Mouse (Mus musculus) kidney, embryonic 16.5 days (tissue): ENCODE results near the gene Gm4788. TPM values are rescaled to one million over a fixed set of nuclear protein-coding genes. Genes with fewer than 3 reads are reported as not detected.
"Not testable (repeated sequence)": the region's sequence is repeated elsewhere in the genome, so short reads cannot be mapped to it uniquely, and the experiment has no call there.

Source experiments
- ATAC-seq: fragments of 200-750 bp; cut with Nextera tagmentation; 2 replicates; pipeline ENCODE4 v1.8.0; 2017; ENCODE audit warnings: moderate TSS enrichment; ENCODE audit not compliant: low FRiP score, low TSS enrichment
- H3K27ac ChIP-seq: fragments of 300-500 bp; sonication (generic); 2 replicates; pipeline ENCODE4 v1.5.1; 2014; ENCODE audit warnings: low read length
- H3K27me3 ChIP-seq: fragments of 300-500 bp; sonication (generic); 2 replicates; pipeline ENCODE4 v1.6.1; 2014; ENCODE audit warnings: low read length, control low read depth, mixed read lengths; ENCODE audit not compliant: insufficient read depth
- H3K36me3 ChIP-seq: fragments of 300-500 bp; sonication (generic); 2 replicates; pipeline ENCODE4 v1.6.1; 2014; ENCODE audit warnings: low read length, control low read depth, mixed read lengths; ENCODE audit not compliant: insufficient read depth
- H3K4me1 ChIP-seq: fragments of 300-500 bp; sonication (generic); 2 replicates; pipeline ENCODE4 v1.6.1; 2014; ENCODE audit warnings: low read length, control low read depth, mixed read lengths; ENCODE audit not compliant: insufficient read depth
- H3K4me2 ChIP-seq: fragments of 300-500 bp; sonication (generic); replicated peaks from 2 replicates; pipeline ENCODE4 v1.6.1; 2014; ENCODE audit warnings: low read depth, low read length
- H3K4me3 ChIP-seq: fragments of 300-500 bp; sonication (generic); 2 replicates; pipeline ENCODE4 v1.5.1; 2014; ENCODE audit warnings: mild to moderate bottlenecking, low read length
- H3K9ac ChIP-seq: fragments of 300-500 bp; sonication (generic); replicated peaks from 2 replicates; pipeline ENCODE4 v1.6.1; 2014; ENCODE audit warnings: low read length
- H3K9me3 ChIP-seq: fragments of 300-500 bp; sonication (generic); 2 replicates; pipeline ENCODE4 v1.6.1; 2016; ENCODE audit warnings: low read length, control low read depth
- WGBS: fragments of 180-500 bp; shearing (Covaris S2); extraction: QIAGEN DNeasy Blood & Tissue Kit; methylation state at CpG from one replicate; pipeline ENCODE4 v1.1.7; 2014; 5-methylcytosine and 5-hydroxymethylcytosine counted together
- polyA plus RNA-seq: library from polyadenylated mRNA; unstranded; fragments of >200 nt; fragmentation: Nextera tagmentation; extraction: Ambion mirVana; gene quantifications from 2 replicates; pipeline ENCODE4 v1.2.1, GENCODE M21; 2015

The Gm4788 gene
- polyA plus RNA-seq = 0.06 TPM in 1 of 2 replicates, not detected in the other

DNA sequence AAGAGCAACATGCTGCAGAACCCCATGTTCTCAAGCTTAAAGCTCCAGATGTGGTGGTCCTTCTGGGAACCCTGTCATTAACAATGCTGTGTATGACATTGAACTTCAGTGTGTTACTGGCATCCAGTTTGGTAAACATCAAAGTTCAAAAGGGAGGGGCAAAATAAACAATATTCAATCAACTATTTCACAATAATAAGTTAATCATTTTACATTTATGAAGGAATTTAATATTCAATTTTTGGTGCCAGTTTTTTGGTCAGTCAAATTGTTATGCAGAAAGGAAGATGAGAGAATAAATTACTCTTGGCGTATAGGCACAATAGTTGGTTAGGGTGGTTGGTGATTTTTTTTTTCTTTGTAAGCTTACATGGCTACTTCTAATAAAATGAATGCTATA is at the start of gene Gm4788:
TSS of gene Gm4788 (minus strand) at position 101 of the 400 bp plus-strand sequence.
- no peak for ATAC-seq
- WGBS = 92% methylated on average over 1 of the region's 1 CpGs
- H3K9ac ChIP-seq = no peak within 1 kb of the TSS
- no peaks in the 10 kb centered on the region for H3K4me1 ChIP-seq
- no peaks in the 10 kb centered on the region for H3K9me3 ChIP-seq
- H3K27ac ChIP-seq = no peak within 1 kb of the TSS
- H3K4me2 ChIP-seq = no peak within 1 kb of the TSS
- H3K36me3 ChIP-seq = no peaks in the 10 kb centered on the region
- H3K27me3 ChIP-seq = no peaks in the 10 kb centered on the region
- no peak within 1 kb of the TSS for H3K4me3 ChIP-seq

DNA sequence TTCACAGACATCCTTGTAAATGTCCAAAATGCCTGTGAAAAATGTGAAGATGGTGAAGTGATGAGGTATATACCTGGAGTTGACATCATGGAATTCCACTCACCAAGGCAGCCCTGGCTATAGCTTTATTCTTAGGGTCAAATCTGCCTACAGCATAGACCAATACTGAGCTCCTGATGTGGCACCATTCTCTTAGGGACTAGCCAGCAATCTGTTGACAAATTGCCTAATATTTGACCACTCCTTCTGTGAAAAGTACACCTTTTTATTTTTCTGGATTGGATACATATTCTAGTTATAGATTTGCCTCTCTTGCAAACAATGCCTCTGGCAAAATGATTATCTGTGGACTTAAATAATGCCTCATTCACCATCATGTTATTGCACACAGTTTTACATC is 27.6 kb upstream of the Gm4788 start:
- Histone ChIP-seq H3K4me3 (no peak overlapping the region), H3K4me1 (no peaks in the 10 kb centered on the region), H3K9me3 (no peaks in the 10 kb centered on the region), H3K4me2 (no peak overlapping the region), H3K36me3 (no peaks in the 10 kb centered on the region), H3K27ac (no peak overlapping the region), H3K27me3 (no peaks in the 10 kb centered on the region), H3K9ac (no peak overlapping the region)
- no peak for ATAC-seq

DNA sequence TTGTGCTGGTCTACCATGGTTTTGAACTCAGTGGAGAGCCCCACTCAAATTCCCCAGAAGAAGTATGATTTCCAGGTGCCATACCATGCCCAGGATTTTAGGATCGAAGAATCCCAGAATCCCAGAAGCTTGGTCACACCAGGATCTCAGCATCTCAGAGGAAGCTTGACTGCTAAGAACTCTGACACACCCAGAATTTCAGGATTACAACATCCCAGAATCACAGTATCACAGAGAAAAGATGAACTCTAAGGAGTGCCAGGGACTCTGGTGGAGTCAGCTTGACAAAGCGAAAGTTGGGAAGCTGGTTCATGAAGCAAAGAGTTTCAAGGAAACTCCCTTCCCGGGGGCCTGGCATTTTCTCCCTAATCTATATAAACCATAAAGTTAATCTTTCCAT is 11.1 kb downstream of the Gm4788 start:
- WGBS = 76% methylated on average over 3 of the region's 3 CpGs
- not testable (repeated sequence) for H3K27ac ChIP-seq, H3K9me3 ChIP-seq, H3K4me2 ChIP-seq, ATAC-seq, H3K4me3 ChIP-seq, H3K4me1 ChIP-seq, H3K36me3 ChIP-seq, H3K27me3 ChIP-seq, H3K9ac ChIP-seq

DNA sequence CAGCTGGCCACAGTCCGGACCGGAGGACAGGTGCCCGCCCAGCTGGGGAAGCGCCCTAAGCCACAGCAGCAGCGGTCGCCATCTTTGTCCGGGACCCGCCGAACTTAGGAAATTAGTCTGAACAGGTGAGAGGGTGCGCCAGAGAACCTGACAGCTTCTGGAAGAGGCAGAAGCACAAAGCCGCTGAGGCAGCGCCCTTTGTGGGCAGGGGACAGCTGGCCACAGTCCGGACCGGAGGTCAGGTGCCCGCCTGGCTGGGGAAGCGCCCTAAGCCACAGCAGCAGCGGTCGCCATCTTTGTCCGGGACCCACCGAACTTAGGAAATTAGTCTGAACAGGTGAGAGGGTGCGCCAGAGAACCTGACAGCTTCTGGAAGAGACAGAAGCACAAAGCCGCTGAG is 64.4 kb downstream of the Gm4788 start:
- 97% methylated on average over 5 of the region's 22 CpGs for WGBS
- not testable (repeated sequence) for ATAC-seq, H3K4me2 ChIP-seq, H3K9me3 ChIP-seq, H3K27me3 ChIP-seq, H3K36me3 ChIP-seq, H3K9ac ChIP-seq, H3K4me1 ChIP-seq, H3K4me3 ChIP-seq, H3K27ac ChIP-seq

DNA sequence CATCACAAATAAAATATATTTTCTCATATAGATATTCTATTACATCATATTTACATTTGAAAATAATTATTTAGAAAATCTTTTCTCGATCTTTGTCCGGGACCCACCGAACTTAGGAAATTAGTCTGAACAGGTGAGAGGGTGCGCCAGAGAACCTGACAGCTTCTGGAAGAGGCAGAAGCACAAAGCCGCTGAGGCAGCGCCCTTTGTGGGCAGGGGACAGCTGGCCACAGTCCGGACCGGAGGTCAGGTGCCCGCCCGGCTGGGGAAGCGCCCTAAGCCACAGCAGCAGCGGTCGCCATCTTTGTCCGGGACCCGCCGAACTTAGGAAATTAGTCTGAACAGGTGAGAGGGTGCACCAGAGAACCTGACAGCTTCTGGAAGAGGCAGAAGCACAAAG is 64.8 kb downstream of the Gm4788 start:
- H3K27ac ChIP-seq, H3K9ac ChIP-seq, ATAC-seq, H3K4me2 ChIP-seq, H3K9me3 ChIP-seq, H3K4me1 ChIP-seq, H3K4me3 ChIP-seq, H3K36me3 ChIP-seq, H3K27me3 ChIP-seq: not testable (repeated sequence)
- 97% methylated on average over 4 of the region's 16 CpGs for WGBS

DNA sequence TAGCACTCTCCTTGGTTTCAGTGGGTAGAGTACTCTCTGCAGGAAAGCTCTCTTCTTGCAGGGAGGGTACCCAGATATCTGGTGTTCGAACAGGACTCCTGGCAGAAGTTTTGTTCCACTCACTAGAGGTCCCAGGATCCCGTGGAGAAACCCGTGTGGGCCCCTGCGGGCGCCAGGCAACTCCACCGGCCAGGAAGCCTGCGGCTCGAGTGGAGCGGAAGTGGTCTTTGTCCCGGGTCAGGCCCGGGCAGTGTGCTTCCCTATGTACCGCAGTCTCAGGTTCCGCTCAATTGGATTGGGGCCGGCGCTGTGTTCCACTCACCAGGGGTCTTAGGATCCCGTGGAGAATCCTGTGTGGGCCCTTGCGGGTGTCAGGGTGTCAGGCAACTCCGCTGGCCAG is 131.1 kb downstream of the Gm4788 start:
- WGBS = 91% methylated on average over 18 of the region's 18 CpGs
- not testable (repeated sequence) for H3K9me3 ChIP-seq, H3K36me3 ChIP-seq, H3K9ac ChIP-seq, H3K4me3 ChIP-seq, H3K4me1 ChIP-seq, H3K27ac ChIP-seq, H3K4me2 ChIP-seq, ATAC-seq, H3K27me3 ChIP-seq

Other genes starting within 250 kb of the Gm4788 start
- not detected in 2 replicates for gene Cfhr1, start 221.0 kb downstream of the Gm4788 start, polyA plus RNA-seq
- 0.17 and 0.62 TPM in 2 replicates for gene Cfhr2, start 77.5 kb upstream of the Gm4788 start, polyA plus RNA-seq